Mouse (Mus musculus): Measurements from ENCODE around the gene Fgf8. TPM values are rescaled to one million over a fixed set of nuclear protein-coding genes. Genes with fewer than 3 reads are reported as not detected.

The Fgf8 gene
- polyA plus RNA-seq (2012): 0.74 TPM in 1 of 2 replicates, not detected in the other

DNA sequence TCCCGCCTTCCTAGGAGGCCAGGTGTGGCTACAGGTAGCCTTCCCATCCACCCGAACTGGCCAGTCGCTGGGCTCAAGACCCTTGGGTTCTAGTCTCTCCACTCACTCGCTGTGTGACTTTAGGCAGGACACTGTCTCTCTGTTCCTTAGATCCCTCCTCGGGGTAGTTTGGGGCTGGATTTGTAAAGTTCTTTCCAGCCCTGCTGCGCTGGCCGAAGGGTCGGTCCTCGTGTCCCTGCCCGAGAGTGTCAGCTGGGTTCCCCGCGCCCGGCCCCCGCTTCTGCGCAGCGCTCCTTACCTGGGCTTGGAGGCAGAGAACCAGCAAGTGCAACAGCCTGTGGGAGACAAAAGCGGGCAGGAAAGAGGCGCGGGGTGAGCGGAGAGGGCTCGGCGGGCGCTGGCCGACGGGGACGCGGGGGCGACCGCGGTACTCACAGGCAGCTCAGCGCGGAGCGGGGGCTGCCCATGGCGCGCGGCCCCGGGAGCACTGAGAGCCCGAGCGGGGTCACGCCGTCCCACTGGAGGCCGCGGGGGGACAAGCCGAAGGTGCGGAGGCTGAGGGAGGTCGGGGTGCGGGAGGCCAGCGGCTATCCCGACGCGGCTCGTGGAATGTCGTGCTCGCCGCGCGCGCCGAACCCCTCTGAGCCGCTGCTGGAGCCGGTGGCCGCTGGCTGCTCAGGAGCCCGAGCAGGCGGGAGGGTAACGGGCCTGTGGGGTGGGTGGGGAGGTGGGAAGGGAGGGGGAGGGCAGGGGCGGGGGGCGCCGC is at the start of gene Fgf8:
TSS of gene Fgf8 (minus strand) at position 698 of the 766 bp plus-strand sequence.

DNA sequence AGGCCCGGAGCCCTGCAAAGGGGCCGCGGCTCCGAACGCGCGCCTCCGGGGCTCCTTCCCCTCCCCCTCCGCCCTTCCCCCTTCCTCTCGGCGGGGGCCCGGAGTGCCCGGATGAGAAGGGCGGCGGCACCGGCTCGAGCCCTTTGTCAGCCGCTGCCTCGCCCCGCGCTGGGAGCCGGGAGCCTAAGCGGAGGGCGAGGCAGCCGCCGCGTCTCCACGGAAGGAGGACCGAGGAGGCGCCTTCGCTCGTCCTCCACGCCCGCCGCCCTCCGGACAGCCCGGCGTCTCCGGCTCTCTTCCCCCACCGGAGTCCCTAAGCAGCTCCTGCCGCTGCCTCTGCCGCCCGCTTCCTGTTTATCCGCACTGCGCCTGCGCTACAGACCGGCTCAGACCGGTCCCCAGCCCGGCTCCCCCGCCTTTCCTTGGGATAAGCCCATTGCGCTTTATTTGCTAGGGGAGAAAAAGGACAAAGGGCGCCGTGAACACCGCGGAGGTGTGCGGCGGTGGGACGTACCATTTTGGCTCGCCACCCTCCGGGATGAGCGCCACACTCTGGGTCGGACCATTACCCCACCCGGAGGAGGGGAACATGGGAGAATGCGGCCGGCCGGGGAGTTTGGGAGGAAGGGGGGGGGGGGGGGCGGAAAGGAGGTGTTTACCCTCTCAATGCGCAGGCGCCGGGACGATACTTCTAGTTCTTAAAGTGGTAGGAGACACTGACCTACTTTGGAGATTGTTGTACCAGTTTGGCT is 40.6 kb upstream of the Fgf8 start, which contains the start of gene Mgea5:
TSS of gene Mgea5 (minus strand) at position 657 of the 752 bp plus-strand sequence.

DNA sequence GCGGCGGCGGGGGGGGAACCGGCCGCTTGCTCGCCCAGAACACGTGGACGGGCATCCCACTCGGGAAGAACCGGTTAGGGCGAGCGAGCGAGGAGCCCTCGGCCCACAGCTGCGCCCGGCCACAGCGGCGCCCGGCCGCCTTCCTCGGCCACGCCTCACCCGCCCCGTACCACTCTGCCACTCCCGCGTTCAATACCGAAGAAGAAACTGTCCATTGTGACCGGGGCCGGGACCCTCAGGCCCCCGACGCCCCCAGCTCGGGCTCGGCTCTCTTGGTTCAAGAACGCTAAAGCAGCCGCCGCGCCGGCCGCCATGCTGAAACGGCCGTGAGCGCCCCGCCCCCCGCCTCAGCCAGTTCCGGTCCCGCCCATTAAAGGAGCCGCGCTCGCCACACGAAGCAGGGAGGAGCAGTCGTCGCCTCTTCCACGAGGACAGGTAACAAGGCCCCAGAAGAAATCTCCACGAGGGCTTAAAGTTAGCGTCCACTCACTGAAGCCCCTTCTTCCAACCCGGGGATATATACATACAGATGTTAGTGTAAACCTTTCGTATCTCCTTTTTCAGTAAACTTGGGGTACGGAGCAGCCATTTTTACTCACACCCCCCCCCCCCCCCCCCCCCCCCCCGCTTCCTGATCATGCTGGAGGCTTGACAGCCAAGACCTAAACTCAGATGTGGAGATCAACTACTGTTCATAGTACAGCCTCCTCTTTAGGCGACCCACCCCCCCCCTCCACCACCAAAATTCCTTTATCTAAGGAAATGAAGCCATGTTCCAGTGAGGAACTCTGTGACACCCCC is 6.7 kb upstream of the Fgf8 start, which contains the start of gene Npm3:
TSS of gene Npm3 (minus strand) at position 349 of the 801 bp plus-strand sequence.

Other genes with a start within 250 kb of the Fgf8 start
- 17.6 and 19.5 TPM in 2 replicates for gene Poll, start 182.4 kb downstream of the Fgf8 start, polyA plus RNA-seq (2012)
- 24.7 and 28.4 TPM in 2 replicates for gene Gm17018, start 182.3 kb downstream of the Fgf8 start, polyA plus RNA-seq (2012)
- gene Fbxw4, start 82.6 kb downstream of the Fgf8 start, polyA plus RNA-seq (2012): 28.1 and 30.7 TPM in 2 replicates
- gene Npm3, start 6.7 kb upstream of the Fgf8 start, polyA plus RNA-seq (2012): 163 and 166 TPM in 2 replicates
- gene Mgea5, start 40.9 kb upstream of the Fgf8 start, polyA plus RNA-seq (2012): 28.3 and 34.3 TPM in 2 replicates
- 0.27 and 0.37 TPM in 2 replicates for gene Kcnip2, start 73.1 kb upstream of the Fgf8 start, polyA plus RNA-seq (2012)

Data from megakaryocyte-erythroid progenitor cell, adult 5 weeks (primary cell).